Mouse (Mus musculus) retina, embryonic 14.5 days (tissue): ENCODE results near the gene Pgp.

Source experiments
- DNase-seq: peaks from one replicate; pipeline ENCODE4 v3.0.0-alpha.2; 2015; ENCODE audit warnings: low spot score

The Pgp gene

GRCm38 (mm10) chr17:24483495-24483894 lies 13.3 kb downstream of the Pgp start:
- no peak for DNase-seq

GRCm38 (mm10) chr17:24485090-24485860 lies 15.1 kb downstream of the Pgp start:
- DNase-seq: no peak

DNA sequence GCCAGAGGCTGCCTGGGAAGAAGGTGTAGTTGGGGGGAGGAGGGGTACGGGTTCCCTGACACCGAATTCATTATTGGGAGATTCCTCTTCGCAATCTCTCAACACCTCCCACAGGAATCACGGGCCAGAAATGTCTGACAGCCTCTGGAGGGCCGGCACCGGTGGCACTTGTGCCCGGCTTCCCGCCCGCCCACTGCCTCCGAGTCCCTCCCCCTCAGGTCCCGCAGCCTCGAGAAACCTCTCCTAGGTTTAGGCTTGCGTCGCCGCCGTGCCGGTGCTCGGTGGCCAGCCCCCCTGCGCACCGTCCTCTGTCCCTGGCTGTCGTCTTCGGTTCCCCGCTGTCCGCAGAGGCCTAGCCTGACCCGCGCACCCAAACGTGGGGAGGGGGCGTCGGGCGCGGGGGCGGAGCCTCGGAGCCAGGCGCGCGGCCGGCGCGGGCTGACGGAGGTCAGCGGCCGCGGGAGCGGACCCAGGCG lies 18.0 kb downstream of the Pgp start, which contains the start of gene Caskin1:
Caskin1 (plus strand) TSS at position 416 of the 476 bp plus-strand sequence.
- DNase-seq: peak; percentile 59

- DNase-seq: peak; percentile 68
Observed at GRCm38 (mm10) chr17:24488662-24489264, 18.6 kb downstream of the Pgp start.

- peak; percentile 33 for DNase-seq
Observed at GRCm38 (mm10) chr17:24489265-24490030, 19.3 kb downstream of the Pgp start.

- DNase-seq: no peak
Observed at GRCm38 (mm10) chr17:24490399-24490798, 20.2 kb downstream of the Pgp start.

- peak; percentile 81 for DNase-seq
Observed at GRCm38 (mm10) chr17:24494627-24495335, 24.6 kb downstream of the Pgp start.

GRCm38 (mm10) chr17:24495443-24495842 lies 25.3 kb downstream of the Pgp start:
- no peak for DNase-seq

GRCm38 (mm10) chr17:24496026-24496425 lies 25.8 kb downstream of the Pgp start:
- DNase-seq: no peak

DNA sequence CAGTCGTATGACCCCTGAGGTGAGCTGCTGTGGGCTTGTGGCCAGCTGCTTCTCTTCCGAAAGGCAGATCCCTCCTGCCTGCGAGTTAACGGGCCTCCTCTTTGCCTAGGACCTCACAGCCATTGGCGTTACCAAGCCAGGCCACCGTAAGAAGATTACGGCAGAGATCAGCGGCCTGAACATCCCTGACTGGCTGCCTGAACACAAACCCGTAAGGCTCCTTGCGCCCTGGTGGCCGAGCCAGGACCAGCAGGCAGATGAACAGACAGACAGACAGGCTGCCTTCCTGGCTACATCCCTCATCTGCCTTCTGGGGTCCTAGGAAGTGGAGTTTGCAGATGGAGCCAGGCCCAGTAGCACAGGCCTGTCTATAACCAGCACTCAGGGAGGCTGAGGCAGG lies 32.0 kb downstream of the Pgp start:
- DNase-seq: peak; percentile 33

DNA sequence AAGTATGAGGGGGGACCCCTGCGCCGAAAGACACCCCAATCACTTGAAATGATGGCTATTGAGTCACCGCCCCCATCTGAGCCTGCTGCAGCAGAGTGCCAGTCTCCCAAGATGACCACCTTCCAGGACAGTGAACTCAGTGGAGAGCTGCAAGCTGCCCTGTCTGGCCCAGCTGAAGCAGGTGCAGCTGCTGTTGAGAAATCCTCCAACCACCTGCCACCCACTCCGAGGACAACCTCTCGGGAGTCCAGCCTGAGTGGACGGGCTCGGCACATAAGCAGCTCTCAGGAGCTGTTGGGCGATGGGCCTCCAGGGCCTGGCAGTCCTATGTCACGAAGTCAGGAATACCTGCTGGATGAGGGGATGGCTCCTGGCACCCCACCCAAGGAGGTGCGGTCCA lies 33.9 kb downstream of the Pgp start:
- DNase-seq: no peak

- DNase-seq: no peak
Observed at GRCm38 (mm10) chr17:24505286-24505955, 35.2 kb downstream of the Pgp start.

DNA sequence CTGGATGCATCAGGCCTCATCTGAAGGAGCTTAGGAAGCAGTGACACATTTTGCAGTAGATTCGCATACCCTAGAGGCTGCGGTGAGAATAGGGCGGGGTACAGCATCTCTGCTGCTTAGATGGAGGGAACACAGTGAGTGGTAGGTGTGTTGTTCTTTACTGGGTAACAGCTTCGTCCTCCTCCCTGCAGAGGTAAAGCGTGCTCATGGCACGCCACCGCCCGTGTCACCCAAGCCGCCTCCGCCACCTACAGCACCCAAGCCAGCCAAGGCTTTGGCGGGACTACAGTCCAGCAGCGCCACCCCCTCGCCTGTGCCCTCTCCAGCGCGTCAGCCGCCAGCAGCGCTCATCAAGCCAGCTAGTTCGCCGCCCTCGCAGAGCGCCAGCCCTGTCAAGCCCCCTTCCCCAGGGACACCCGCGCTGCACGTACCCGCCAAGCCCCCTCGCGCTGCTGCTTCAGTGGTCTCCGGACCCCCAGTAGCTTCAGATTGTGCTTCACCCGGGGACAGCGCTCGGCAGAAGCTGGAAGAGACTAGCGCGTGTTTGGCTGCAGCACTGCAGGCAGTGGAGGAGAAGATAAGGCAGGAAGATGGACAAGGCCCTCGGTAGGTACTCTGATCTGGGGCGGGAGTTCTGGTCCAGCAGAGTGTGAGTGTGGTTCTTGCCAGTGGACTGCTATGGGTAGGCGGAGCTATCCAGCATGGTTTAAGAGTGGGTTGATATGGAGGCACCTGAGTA lies 36.3 kb downstream of the Pgp start:
- no peak for DNase-seq

DNA sequence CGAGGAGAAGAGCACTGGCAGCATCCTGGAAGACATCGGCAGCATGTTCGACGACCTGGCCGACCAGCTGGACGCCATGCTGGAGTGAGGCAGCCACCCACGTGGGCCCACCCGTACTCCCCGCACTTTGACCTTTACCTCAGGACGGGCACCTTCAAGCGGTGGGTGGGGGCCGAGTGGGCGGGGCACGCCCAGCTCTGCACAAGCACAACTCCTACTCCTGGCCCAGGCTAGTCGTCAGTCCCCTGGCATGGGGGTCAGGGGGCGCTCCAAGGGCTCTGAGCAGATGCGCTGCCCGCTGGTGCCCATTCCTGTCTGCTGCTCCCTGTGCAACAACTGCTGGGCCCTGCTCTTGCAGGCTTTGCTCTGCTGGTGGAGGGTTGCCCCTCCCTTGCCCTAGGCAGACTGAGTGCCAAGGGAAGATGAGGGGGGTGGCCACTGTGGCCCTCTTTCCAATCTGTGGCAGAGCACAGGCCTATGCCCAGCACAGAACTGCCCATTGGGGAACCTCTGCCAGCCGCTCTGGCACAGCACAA lies 37.0 kb downstream of the Pgp start:
- no peak for DNase-seq

- no peak for DNase-seq
Observed at GRCm38 (mm10) chr17:24507806-24508460, 37.7 kb downstream of the Pgp start.

DNA sequence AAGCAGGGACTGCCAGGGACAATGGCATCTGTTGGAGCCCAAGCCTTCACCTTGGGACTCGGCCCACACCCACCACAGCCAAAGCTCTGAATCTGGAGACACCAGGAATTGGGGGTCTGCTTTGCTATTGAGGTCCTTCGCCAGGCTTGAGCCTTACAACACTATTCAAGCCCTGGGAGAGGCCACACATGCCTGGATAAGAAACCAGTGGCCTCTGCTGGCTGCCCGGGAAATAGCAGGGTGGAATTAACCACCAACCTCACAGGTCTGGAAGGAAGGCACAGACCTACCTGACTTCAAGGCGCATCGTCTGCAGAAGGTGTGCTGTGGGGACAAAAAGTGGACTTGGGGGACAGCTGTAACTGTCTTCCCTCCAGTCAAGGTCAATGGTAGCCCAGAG lies 43.4 kb downstream of the Pgp start:
- peak; percentile 74 for DNase-seq

- no peak for DNase-seq
Observed at GRCm38 (mm10) chr17:24514270-24515257, 44.4 kb downstream of the Pgp start.

GRCm38 (mm10) chr17:24520450-24520849 lies 50.3 kb downstream of the Pgp start:
- no peak for DNase-seq
